Mouse (Mus musculus): Measurements from ENCODE around the gene Scarb1. TPM values are rescaled to one million over a fixed set of nuclear protein-coding genes. Genes with fewer than 3 reads are reported as not detected.

Scarb1 gene
- total RNA-seq, 2 experiments from 2014 or later: 11.7 to 25.2 TPM

- DNase-seq: no peak
These were observed 70.2 kb downstream of the Scarb1 start for GRCm38 (mm10) chr5:125270587-125271130.

GRCm38 (mm10) chr5:125269836-125270235 lies 71.1 kb downstream of the Scarb1 start:
- no peak for DNase-seq

DNA sequence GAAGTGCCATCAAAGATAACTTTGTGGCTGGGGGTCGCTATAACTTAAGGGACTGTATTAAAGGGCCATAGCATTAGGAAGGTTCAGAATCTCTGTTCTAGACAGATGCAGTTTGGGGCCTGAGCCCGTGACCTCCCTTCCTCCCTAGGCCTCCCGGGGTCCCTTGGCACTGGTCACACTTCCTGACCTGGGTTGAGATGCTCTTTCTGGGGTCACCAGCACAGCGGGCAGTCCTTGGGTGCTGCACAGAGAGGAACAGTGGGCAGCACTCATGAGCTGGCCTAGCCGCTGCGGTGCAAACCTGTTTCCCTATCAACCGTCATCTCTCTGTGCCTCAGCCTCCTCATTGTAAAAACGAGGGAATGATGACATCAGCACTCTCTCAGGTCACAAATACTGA lies 71.5 kb downstream of the Scarb1 start:
- no peak for DNase-seq

DNA sequence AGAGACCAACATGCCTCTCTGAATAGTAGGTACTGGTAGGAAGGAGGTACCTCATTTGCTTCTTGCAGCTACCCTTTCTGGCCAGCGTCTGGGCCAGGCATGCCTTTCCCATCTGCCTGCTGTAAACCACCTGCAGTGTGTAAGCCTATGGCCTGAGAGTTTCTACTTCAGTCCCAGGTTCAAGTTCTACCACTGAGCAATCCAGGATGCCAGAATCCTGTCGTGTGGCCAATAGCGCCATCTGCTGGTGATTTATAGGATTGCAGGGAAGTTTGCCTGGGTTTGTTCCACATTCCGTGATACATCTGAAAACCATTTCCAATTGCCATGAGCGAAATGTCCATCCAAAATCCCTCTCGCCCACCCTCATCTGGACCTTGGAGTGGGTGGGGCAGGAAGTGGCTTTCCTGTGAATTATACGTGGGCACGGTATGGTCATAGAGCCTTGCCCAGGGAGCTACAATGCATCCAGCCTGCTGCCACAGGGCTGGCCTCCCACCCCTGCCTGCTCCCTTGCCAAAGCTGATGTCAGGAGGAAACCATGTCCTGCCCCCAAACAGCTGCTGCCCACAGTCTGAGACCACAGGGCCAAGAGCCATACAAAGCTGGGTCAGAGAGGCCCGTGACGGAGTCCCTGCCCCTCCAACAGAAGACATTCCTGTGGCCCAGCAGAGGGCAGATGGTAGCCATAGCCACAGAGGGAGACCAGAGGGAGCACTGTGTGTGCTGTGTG lies 72.7 kb downstream of the Scarb1 start:
- peak; percentile 77 for DNase-seq

- DNase-seq: peak; percentile 77
These were observed 73.5 kb downstream of the Scarb1 start for GRCm38 (mm10) chr5:125267150-125267961.

DNA sequence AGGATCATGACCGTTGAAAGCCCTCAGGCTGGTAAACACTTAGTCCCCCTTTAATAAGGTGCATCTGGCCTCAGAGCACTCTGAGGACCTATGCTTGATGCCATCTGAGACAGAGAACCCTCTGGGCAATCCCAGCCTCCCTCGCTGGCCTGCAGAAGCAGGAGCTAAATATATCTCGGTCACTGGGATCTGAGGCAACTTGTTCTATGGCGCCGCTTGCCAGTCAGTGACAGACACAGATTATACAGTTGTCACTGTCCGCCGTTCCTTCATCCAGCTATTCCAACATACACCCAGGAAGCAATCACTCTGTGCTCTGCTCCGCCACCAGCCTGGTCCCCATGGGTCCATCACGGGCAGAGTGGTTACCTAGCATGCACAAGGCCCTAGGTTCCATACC lies 74.8 kb downstream of the Scarb1 start:
- DNase-seq: peak; percentile 50

DNA sequence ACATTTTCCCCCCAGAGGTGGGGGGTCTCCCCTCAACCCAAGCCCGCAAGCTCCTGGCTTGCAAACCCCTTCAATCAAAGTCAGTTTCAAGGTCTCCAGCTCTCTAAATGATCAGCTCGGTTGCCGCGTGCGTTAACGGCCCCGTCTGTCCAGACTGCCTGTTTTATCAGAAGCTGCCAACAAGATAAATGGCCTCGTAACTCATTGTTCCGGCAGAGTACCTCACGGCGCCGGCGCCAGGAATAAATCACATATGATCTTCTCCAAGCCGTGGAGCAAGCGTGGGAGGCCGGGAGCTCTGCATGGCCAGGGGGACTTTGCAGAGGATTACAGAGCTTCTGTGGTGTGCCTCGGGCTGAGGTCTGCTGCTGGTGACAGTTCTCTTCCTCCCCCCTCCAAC lies 76.2 kb downstream of the Scarb1 start:
- no peak for DNase-seq

DNA sequence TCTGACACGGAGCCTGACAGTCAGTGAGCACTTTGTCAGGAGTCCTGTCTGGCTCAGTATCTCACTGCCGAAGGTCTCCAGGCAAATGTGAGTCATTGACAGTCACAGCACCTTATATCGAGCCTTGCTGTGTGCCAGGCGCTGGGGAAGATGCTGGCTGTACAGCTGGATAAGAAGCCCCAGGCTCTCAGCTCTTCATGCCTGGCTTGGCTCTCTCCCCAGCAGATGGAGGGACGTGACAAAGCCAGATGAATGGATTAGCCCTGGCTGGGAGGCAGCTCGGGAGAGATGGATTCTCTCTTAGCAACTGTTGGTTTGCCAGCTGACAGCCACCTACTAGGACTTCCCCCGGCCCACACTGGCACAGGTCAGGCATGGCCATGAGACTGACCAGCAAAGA lies 78.3 kb downstream of the Scarb1 start:
- no peak for DNase-seq

DNA sequence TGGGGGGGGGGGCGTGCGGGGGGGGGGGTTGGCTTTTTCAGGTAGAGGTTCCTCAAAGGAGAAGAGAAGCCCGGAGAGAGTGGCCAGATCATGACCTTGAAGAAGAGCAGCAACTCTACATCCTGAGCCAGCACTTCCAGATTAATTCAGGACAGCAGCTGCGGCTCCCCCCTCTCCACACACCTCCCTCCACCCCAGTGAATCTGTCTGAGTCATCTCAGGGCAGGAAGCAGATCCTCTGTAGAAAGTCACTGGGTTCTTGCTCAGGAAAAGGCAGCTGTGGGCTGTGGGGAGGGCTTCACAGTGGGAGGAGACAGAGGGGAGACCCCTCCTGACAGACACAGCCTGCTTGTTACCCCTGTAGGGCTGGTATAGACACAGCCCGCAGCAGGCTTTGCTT lies 87.0 kb downstream of the Scarb1 start:
- DNase-seq: peak; percentile 49

- no peak for DNase-seq
These were observed 87.4 kb downstream of the Scarb1 start for GRCm38 (mm10) chr5:125253448-125253847.

GRCm38 (mm10) chr5:125252664-125253063 lies 88.2 kb downstream of the Scarb1 start:
- DNase-seq: peak; percentile 82

GRCm38 (mm10) chr5:125251885-125252615 lies 88.8 kb downstream of the Scarb1 start:
- DNase-seq: no peak

DNA sequence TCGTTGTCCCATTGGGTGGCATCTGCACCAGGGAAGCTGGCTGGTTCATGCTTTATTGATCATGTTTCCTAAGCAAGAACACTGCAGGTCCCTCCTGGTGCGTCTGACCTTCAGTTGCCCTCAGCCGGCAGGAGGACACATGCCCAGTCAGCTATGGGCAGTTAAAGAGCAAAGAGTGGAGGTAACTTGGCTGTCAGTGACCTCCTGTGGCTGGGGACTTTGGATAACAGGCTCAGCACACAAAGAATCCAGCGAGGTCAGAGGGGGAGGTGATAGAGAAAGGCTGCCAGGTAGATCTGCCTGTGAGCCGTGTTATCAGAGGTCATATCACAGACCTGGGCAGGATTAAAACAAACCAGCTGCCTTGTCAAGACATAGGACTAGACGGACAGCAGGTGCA lies 91.7 kb downstream of the Scarb1 start:
- DNase-seq: no peak

GRCm38 (mm10) chr5:125246711-125247110 lies 94.2 kb downstream of the Scarb1 start:
- no peak for DNase-seq

- DNase-seq: peak; percentile 78
These were observed 95.3 kb downstream of the Scarb1 start for GRCm38 (mm10) chr5:125245534-125246151.

- peak; percentile 63 for DNase-seq
These were observed 95.9 kb downstream of the Scarb1 start for GRCm38 (mm10) chr5:125244825-125245533.

DNA sequence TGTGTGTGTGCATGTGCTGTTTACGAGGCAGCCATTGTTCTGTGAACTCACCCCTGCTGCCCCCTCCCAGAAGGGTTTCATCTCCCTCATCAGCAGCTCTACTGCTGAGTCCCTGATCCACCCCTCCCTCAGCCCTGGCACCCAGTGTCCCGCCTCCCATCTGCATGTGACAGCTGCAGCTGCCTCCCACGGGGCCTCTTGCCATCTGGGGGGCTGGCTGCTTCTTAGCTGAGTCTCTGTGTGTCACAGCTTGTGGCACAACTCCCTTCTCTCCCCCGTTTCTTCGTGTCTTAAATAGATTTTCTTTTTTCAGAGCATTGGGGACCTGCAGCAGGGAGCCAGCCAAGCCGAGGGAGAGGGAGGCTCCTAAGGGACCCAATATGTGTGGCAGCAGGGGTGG lies 97.0 kb downstream of the Scarb1 start:
- DNase-seq: no peak

DNA sequence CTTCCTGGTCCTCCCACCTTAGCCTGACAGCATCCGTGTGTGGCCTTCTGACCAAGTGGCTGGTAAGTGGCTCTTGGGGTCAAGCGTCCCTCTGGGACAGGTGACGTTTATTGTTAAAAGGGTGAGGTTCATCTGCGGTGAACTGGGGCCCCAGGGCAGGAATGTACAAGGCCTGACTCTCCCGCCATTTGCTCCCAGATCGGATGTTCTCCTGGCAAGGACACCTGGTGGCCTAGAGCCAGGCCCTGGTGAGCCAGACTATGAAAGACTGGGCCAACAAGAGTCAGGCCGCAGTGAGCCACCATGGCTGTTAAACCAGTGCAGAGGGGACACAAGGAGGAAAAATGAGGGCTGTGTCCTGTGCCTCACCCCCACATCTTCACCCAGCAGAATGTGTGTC lies 98.8 kb downstream of the Scarb1 start:
- peak; percentile 84 for DNase-seq

DNA sequence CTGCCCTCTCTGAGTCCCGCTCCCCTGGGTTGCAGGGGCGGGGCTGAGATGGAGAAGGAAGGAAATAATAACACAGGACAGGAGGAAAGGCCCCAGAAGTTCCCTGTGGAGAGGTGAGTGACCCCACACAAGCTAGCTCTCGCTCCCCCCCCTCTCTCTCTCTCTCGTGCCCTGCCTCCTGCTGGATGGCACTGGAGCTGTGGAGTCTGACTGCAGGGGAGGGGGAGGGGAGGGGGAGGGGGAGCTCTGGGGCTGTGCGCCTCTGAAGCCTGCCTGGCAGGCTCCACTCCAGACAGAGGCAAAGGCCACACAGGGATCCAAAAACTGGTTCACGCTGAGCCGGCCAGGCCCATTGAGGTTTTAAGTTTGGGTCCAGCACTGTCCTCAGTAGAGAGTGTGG lies 99.3 kb downstream of the Scarb1 start:
- no peak for DNase-seq

DNA sequence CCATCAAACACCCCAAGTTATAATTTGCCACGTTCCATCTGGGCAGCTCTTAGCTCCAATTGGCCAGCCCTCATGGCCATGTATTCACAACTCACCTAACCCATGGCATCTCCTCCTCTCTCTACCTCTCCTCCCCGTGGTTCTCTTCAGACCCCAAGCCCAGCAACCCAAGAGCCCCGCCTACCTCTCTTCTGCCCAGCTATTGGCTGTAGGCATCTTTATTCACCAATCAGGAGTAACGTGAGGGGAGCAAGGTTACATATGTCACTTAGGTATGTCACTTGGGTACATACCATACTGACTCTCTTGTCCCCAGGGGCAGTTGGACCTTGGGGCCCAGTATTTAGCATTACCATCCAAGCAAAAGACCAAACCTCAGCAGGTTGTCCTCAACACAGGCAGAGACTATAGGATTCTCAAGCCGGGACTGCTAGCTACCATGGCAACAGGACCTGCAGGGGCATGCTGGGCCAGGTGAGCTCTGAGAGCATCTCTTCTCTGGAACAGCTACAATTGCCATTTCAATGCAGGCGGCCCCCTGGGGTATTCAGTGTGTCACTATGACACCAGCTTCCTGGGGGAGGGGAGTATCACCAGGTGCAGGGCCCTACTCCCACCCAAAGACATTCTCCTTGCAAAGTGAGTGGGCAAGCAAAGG lies 100.6 kb downstream of the Scarb1 start:
- DNase-seq: no peak

DNA sequence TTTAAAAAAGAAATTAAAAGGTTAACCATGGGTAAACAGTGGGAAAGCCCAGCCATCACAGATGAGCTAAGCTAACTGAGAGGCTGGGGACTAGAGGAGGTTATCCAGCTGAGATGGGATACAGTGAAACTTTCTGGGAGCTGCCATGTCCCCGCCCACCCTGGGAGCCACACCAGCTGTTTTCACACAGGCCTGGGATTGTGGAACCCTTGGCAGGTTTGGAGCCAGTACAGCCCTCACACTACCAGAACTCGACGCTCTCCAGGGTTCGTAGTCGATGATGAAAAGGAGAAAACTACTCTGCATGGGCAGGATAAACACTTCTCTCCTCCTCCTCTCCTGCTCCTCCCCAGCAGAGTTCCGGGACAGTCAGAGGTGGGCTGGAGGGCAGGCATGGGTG lies 105.0 kb downstream of the Scarb1 start:
- DNase-seq: peak; percentile 76
